Mouse (Mus musculus) activated CD4-positive, CD25-positive, alpha-beta regulatory T cell (primary cell): ENCODE measurements around the gene Hcn2. TPM values are rescaled to one million over a fixed set of nuclear protein-coding genes. Genes with fewer than 3 reads are reported as not detected.

ENCODE experiments used
- polyA plus RNA-seq, 2 experiments: library from polyadenylated mRNA; unstranded; fragments of 100-300 nt; shearing (Covaris generic); gene quantifications; one replicate each; pipeline ENCODE4 v1.2.1; 2017

The Hcn2 gene
- under 1 TPM; 0.13 to 0.23 TPM for polyA plus RNA-seq

GRCm38 (mm10) chr10:79716254-79716987, at the start of gene Hcn2:
Gene Hcn2, plus strand, starts transcription at chr10:79716634.

GRCm38 (mm10) chr10:79668771-79669575, 47.5 kb upstream of the Hcn2 start, which contains the start of gene Tpgs1:
Gene Tpgs1, plus strand, starts transcription at chr10:79669369.

GRCm38 (mm10) chr10:79681591-79682245, 34.7 kb upstream of the Hcn2 start, which contains the start of gene Cdc34:
Gene Cdc34, plus strand, starts transcription at chr10:79682195.

DNA sequence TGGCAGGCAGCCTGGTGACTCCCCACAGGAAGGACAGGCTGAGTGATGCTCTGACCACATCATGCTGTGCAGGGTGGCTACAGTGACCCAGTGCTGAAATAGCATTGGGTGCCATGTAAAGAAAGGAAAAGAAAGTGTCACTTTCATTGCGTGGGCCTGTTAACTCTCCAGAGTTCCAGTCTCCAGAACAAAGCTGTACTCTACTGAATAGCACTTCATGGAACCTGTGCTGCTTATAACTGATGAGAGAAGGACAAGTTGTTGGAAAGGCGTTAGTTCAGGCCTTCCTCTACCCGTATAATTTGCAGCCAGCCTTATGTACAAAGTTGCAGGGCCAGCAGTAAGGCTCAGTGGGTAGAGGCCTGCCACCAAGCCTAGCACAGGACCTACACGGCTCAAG, 27.7 kb upstream of the Hcn2 start, which contains the start of gene Gzmm:
Gene Gzmm, plus strand, starts transcription at position 301 of the 400 bp plus-strand sequence.

GRCm38 (mm10) chr10:79704065-79704969, 12.1 kb upstream of the Hcn2 start, which contains the start of gene Bsg:
Gene Bsg, plus strand, starts transcription at chr10:79704491.

GRCm38 (mm10) chr10:79745898-79746773, 29.7 kb downstream of the Hcn2 start, which contains the start of gene Polrmt:
Gene Polrmt, minus strand, starts transcription at chr10:79746581.

GRCm38 (mm10) chr10:79754856-79755516, 38.6 kb downstream of the Hcn2 start, which contains the start of gene Fgf22:
Gene Fgf22, plus strand, starts transcription at chr10:79755076.

GRCm38 (mm10) chr10:79766508-79767325, 50.3 kb downstream of the Hcn2 start, which contains the start of gene Rnf126:
Gene Rnf126, minus strand, starts transcription at chr10:79766952.

GRCm38 (mm10) chr10:79777103-79777531, 60.7 kb downstream of the Hcn2 start, which contains the start of gene Fstl3:
Gene Fstl3, plus strand, starts transcription at chr10:79777272.

Other genes with a start within 250 kb of the Hcn2 start
- gene Vmn2r83, start 247.9 kb upstream of the Hcn2 start, polyA plus RNA-seq = under 1 TPM in 1 of 2 experiments, not detected in 1; 0.09 TPM
- 1 to 10 TPM; 3.2 to 4.2 TPM for gene Plpp2, start 182.8 kb upstream of the Hcn2 start, polyA plus RNA-seq
- 10 to 100 TPM; 30.9 to 33.0 TPM for gene Mier2, start 161.4 kb upstream of the Hcn2 start, polyA plus RNA-seq
- gene Theg, start 129.3 kb upstream of the Hcn2 start, polyA plus RNA-seq = not detected
- gene C2cd4c, start 102.6 kb upstream of the Hcn2 start, polyA plus RNA-seq = not detected
- gene Shc2, start 78.7 kb upstream of the Hcn2 start, polyA plus RNA-seq = under 1 TPM in 1 of 2 experiments, not detected in 1; 0.05 TPM
- not detected for gene Odf3l2, start 70.9 kb upstream of the Hcn2 start, polyA plus RNA-seq
- under 1 TPM; 0.32 to 0.51 TPM for gene Madcam1, start 52.1 kb upstream of the Hcn2 start, polyA plus RNA-seq
- gene Tpgs1, start 47.3 kb upstream of the Hcn2 start, polyA plus RNA-seq = 10 to 100 TPM; 58.4 to 61.8 TPM
- 100 to 1,000 TPM; 104 to 107 TPM for gene Cdc34, start 34.4 kb upstream of the Hcn2 start, polyA plus RNA-seq
- gene Gzmm, start 27.6 kb upstream of the Hcn2 start, polyA plus RNA-seq = 1 to 10 TPM; 1.2 to 1.5 TPM
- 100 to 1,000 TPM; 226 to 283 TPM for gene Bsg, start 12.1 kb upstream of the Hcn2 start, polyA plus RNA-seq
- gene Polrmt, start 29.9 kb downstream of the Hcn2 start, polyA plus RNA-seq = 10 to 100 TPM; 29.5 to 32.3 TPM
- gene Fgf22, start 38.4 kb downstream of the Hcn2 start, polyA plus RNA-seq = under 1 TPM; 0.12 to 0.33 TPM
- gene Rnf126, start 50.3 kb downstream of the Hcn2 start, polyA plus RNA-seq = 10 to 100 TPM; 47.0 to 58.4 TPM
- under 1 TPM; 0.55 to 0.81 TPM for gene Fstl3, start 60.6 kb downstream of the Hcn2 start, polyA plus RNA-seq
- under 1 TPM; 0.23 to 0.55 TPM for gene Prss57, start 74.3 kb downstream of the Hcn2 start, polyA plus RNA-seq
- gene Palm, start 76.9 kb downstream of the Hcn2 start, polyA plus RNA-seq = 1 to 10 TPM; 2.1 to 3.4 TPM
- 1 to 10 TPM in 1 of 2 experiments, not detected in 1; 1.1 TPM for gene Misp, start 104.4 kb downstream of the Hcn2 start, polyA plus RNA-seq
- gene Ptbp1, start 137.8 kb downstream of the Hcn2 start, polyA plus RNA-seq = 100 to 1,000 TPM; 242 to 297 TPM
- not detected for gene Prtn3, start 157.8 kb downstream of the Hcn2 start, polyA plus RNA-seq
- 1 to 10 TPM; 2.5 to 3.6 TPM for gene Plppr3, start 158.0 kb downstream of the Hcn2 start, polyA plus RNA-seq
- not detected for gene Elane, start 169.6 kb downstream of the Hcn2 start, polyA plus RNA-seq
- gene Cfd, start 174.2 kb downstream of the Hcn2 start, polyA plus RNA-seq = not detected
- 10 to 100 TPM; 27.8 to 35.8 TPM for gene Med16, start 192.3 kb downstream of the Hcn2 start, polyA plus RNA-seq
- gene Gm26602, start 194.2 kb downstream of the Hcn2 start, polyA plus RNA-seq = 10 to 100 TPM; 16.0 to 34.9 TPM
- under 1 TPM; 0.47 to 0.56 TPM for gene Kiss1r, start 200.3 kb downstream of the Hcn2 start, polyA plus RNA-seq
- gene R3hdm4, start 204.6 kb downstream of the Hcn2 start, polyA plus RNA-seq = 100 to 1,000 TPM; 188 to 197 TPM
- 10 to 100 TPM in 1 of 2 experiments, 1 to 10 TPM in 1; 7.0 to 15.0 TPM for gene Arid3a, start 210.4 kb downstream of the Hcn2 start, polyA plus RNA-seq
- gene Wdr18, start 243.5 kb downstream of the Hcn2 start, polyA plus RNA-seq = 10 to 100 TPM; 52.3 to 56.5 TPM